Mouse (Mus musculus) forebrain, postnatal 0 days (tissue): ENCODE measurements at regions not wholly inside any gene's neighbourhood (a gene's known extent, or its start where the extent isn't known, plus 50 kb on each side); places are given as distances from the start of the nearest gene placed in this dataset.
A peak's percentile ranks its signal among the peaks of the same experiment; 100 is the strongest.

Source experiments
- ATAC-seq: fragments of 200-750 bp; cut with Nextera tagmentation; 2 replicates; pipeline ENCODE4 v1.8.0; 2017; ENCODE audit warnings: mild to moderate bottlenecking, moderate library complexity
- DNase-seq: peaks from one replicate; pipeline ENCODE4 v3.0.0-alpha.2; 2015
- H3K27ac ChIP-seq: fragments of 300-500 bp; sonication (generic); 2 replicates; pipeline ENCODE4 v1.5.1; 2014; ENCODE audit warnings: low read depth, mild to moderate bottlenecking, antibody characterized with exemption, low read length, moderate library complexity, mixed read lengths
- H3K27me3 ChIP-seq: fragments of 300-500 bp; sonication (generic); 2 replicates; pipeline ENCODE4 v1.6.1; 2014; ENCODE audit warnings: mild to moderate bottlenecking, low read length, mixed read lengths; ENCODE audit not compliant: insufficient read depth
- H3K36me3 ChIP-seq: fragments of 300-500 bp; sonication (generic); 2 replicates; pipeline ENCODE4 v1.6.1; 2014; ENCODE audit warnings: mild to moderate bottlenecking, moderate library complexity; ENCODE audit not compliant: insufficient read depth
- H3K4me1 ChIP-seq: fragments of 300-500 bp; sonication (generic); 2 replicates; pipeline ENCODE4 v1.6.1; 2014; ENCODE audit warnings: antibody characterized with exemption; ENCODE audit not compliant: insufficient read depth
- H3K4me2 ChIP-seq: fragments of 300-500 bp; sonication (generic); 2 replicates; pipeline ENCODE4 v1.6.1; 2014; ENCODE audit warnings: low read depth, mild to moderate bottlenecking, moderate library complexity
- H3K4me3 ChIP-seq: fragments of 300-500 bp; sonication (generic); 2 replicates; pipeline ENCODE4 v1.5.1; 2014; ENCODE audit warnings: low read depth, low read length, mixed read lengths
- H3K9ac ChIP-seq: fragments of 300-500 bp; sonication (generic); 2 replicates; pipeline ENCODE4 v1.6.1; 2014; ENCODE audit warnings: mild to moderate bottlenecking
- H3K9me3 ChIP-seq: fragments of 300-500 bp; sonication (generic); 2 replicates; pipeline ENCODE4 v1.6.1; 2016; ENCODE audit warnings: low read length
- CTCF ChIP-seq: sonication (generic); IDR thresholded peaks from 2 replicates; pipeline ENCODE4 v1.5.1; 2016; ENCODE audit warnings: antibody characterized with exemption, control low read depth, low read depth
- WGBS: fragments of 180-500 bp; shearing (Covaris S2); extraction: QIAGEN DNeasy Blood & Tissue Kit; methylation state at CpG from one replicate; pipeline ENCODE4 v1.1.7; 2014; 5-methylcytosine and 5-hydroxymethylcytosine counted together

DNA sequence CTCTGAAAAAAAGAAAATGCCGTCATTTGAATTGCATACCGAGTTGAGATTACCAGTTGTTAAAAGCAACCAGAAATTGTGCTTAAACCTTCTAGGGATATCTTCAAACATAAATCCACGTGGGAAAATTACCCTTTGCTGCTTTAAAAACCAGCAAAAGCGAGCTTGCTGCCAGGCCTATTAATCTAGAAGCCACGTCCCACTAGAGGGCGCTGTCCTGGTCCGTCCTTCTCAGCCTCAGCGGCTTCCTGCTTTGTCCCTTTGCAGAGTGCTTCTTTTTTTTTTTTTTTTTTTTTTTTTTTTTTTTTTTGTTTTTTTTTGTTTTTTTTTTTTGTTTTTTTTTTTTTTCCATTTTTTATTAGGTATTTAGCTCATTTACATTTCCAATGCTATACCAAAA, 173.9 kb downstream of the Cand1 start:
- Histone ChIP-seq H3K4me2 (no peak overlapping the region), H3K4me1 (no peaks in the 10 kb centered on the region), H3K9me3 (no peaks in the 10 kb centered on the region), H3K27me3 (no peaks in the 10 kb centered on the region), H3K36me3 (no peaks in the 10 kb centered on the region), H3K27ac (no peak overlapping the region), H3K4me3 (no peak overlapping the region), H3K9ac (no peak overlapping the region)
- peak; percentile 70 for TF ChIP-seq CTCF
- ATAC-seq (peak; percentile 71; the same call in 1 of the 2 replicates), DNase-seq (peak; percentile 92)
- WGBS: 15% methylated on average over 8 of the region's 8 CpGs

DNA sequence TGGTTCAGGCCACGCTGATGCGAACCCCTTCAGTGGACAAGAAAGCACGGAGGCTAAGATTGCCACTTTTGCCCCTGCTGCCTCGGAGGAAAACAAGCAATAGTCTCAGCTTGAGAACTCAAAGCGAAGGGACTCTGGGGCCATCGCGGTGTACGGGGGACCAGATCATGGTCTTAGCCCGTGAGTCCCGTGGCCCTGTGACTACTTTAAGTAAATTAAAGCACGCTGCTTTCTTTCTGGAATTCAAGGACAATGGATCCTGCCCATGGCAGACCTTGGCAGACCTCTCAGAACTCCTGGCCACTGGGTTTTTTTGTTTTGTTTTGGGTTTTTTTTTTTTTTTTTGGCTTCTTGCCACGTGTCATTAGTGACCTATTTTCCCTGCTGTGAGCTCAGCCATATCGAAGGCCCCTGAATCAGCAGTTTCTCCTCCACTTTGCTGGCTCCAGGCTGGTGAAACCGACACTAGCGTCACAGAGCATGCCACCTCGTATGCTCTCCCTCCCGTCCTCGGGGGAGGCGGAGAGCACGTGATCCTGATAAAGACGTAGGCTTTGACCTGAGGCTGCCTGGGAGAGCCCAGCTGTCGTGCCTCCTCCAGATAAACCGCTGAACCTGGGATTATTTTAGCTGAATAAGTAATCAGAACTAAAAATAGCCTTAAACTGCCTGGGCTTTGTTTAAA, 174.6 kb downstream of the Cand1 start:
- no peak overlapping the region for H3K27ac ChIP-seq
- WGBS: 23% methylated on average over 23 of the region's 23 CpGs
- no peaks in the 10 kb centered on the region for H3K9me3 ChIP-seq
- no peaks in the 10 kb centered on the region for H3K4me1 ChIP-seq
- peak overlapping the region; percentile 14; the same call in 1 of the 2 replicates for H3K9ac ChIP-seq
- peak overlapping the region; percentile 35 for H3K4me2 ChIP-seq
- no peak for TF ChIP-seq CTCF
- H3K36me3 ChIP-seq: no peaks in the 10 kb centered on the region
- peak; percentile 83 for ATAC-seq
- H3K4me3 ChIP-seq: peak overlapping the region; percentile 4
- peak; percentile 69 for DNase-seq
- no peaks in the 10 kb centered on the region for H3K27me3 ChIP-seq

DNA sequence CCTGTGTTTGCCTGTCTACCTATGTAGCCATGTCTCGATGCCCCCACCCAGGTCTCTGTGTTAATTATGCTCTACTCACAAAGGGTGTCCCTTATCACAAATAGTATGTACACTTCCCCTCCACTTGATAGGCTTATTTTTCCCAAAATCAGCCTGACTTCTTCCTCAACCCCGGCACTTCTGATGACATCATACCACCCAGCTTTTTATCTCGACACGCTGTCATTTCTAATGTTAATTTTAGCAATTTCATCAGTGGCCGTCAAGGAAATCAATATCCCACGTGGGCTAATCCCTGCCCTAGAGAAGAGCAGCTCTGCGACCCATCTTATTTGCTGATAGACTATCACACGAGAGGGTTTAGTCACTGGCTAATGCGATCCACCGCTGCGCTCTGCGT, 175.6 kb downstream of the Cand1 start:
- WGBS: 90% methylated on average over 12 of the region's 12 CpGs
- DNase-seq: no peak
- no peak for ATAC-seq
- no peaks in the 10 kb centered on the region for H3K4me1 ChIP-seq
- H3K9me3 ChIP-seq: no peaks in the 10 kb centered on the region
- H3K4me2 ChIP-seq: no peak overlapping the region
- no peak overlapping the region for H3K4me3 ChIP-seq
- H3K27ac ChIP-seq: no peak overlapping the region
- no peak overlapping the region for H3K9ac ChIP-seq
- no peaks in the 10 kb centered on the region for H3K36me3 ChIP-seq
- no peak for TF ChIP-seq CTCF
- no peaks in the 10 kb centered on the region for H3K27me3 ChIP-seq

DNA sequence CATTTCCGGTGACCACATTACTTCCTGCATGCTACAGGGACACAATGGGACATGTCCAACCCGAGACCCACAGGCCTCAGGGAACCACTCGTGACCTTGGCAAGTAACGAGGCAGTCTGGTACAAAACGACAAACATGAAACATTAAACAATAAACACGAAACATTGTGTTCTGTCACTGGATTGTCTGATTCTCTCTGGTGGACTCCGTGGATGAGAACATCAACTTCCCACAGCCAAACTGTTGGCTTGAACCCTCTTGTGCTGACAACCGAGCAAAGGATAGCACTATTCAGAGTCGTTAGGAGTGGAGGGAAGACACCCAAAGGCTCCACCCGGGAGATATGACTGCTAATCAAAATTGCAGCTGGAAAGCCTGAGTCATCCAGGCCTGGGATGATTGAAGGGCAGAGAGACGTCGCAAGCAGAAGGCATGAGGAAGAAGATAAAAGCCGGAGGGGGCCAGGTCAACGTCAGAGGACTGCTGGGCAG, 176.6 kb downstream of the Cand1 start:
- no peak overlapping the region for H3K9ac ChIP-seq
- no peak for TF ChIP-seq CTCF
- ATAC-seq: no peak
- no peak overlapping the region for H3K27ac ChIP-seq
- no peak overlapping the region for H3K4me2 ChIP-seq
- no peaks in the 10 kb centered on the region for H3K4me1 ChIP-seq
- no peaks in the 10 kb centered on the region for H3K27me3 ChIP-seq
- 85% methylated on average over 14 of the region's 14 CpGs for WGBS
- no peaks in the 10 kb centered on the region for H3K9me3 ChIP-seq
- DNase-seq: no peak
- H3K36me3 ChIP-seq: no peaks in the 10 kb centered on the region
- H3K4me3 ChIP-seq: no peak overlapping the region

DNA sequence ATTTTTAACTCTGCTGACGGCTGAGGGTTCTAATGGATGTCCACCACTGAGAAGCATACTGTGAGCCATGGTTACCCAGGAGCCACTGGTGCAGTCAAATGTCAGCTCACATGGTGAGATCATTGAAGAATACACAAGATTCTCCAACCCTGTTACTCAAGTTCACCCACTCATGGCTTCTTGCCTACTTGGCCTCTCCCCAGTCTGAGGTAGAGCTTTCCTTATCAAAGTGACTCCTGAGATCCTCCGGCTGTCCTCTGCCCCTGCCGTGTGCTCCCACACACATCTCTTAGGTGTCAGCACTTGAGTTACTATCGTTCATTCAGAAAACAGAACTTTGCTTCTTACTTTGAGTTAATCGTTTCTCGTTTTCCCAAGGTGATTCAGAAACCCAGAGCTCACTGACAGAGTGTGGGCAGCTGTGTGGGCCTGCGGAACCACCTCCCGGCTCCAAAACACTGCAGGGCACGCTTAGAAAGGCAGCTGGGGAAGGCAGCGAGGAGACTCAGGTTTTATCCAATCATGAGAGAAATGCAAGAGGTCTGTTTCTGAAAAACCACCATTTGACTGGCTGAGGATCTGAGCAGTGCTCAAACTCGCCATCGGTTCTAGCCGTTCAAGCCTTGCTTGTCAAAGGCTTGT, 177.8 kb downstream of the Cand1 start:
- no peaks in the 10 kb centered on the region for H3K4me1 ChIP-seq
- DNase-seq: no peak
- WGBS: 90% methylated on average over 13 of the region's 13 CpGs

DNA sequence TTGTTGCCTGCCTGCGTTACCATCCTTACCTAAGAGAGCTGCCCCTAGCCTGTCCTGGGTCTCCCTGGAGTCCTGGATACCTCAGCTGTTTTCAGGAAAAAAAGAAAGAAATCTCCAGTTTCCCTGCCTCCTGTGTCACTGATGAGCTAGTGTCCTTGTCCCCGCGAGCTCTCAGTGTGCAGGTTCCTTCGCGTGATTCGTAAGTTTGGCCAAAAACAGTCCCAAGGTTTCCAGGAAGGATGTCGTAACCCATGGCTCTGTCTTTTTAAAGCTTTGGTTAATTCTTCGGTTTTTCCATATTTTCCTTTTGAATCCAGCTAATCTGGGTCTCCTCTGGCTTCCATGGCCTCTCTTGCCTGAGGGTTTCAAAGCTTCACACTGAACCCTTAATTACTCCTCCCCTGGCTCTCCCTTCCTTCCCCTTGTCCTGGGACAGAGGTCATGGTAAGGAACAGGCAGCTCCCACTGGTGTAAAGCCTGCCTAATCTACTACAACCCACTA, 178.5 kb downstream of the Cand1 start:
- Histone ChIP-seq H3K4me3 (no peak overlapping the region), H3K9me3 (no peaks in the 10 kb centered on the region), H3K27ac (no peak overlapping the region), H3K27me3 (no peaks in the 10 kb centered on the region), H3K4me1 (no peaks in the 10 kb centered on the region), H3K9ac (no peak overlapping the region), H3K36me3 (no peaks in the 10 kb centered on the region), H3K4me2 (no peak overlapping the region)
- WGBS: 92% methylated on average over 8 of the region's 8 CpGs
- no peak for DNase-seq
- no peak for ATAC-seq
- no peak for TF ChIP-seq CTCF

More for the DNA sequence above, 177.8 kb downstream of the Cand1 start:
- ATAC-seq: no peak
- H3K36me3 ChIP-seq: no peaks in the 10 kb centered on the region
- no peak for TF ChIP-seq CTCF
- H3K4me2 ChIP-seq: no peak overlapping the region
- no peak overlapping the region for H3K4me3 ChIP-seq
- no peak overlapping the region for H3K27ac ChIP-seq
- H3K9me3 ChIP-seq: no peaks in the 10 kb centered on the region
- H3K9ac ChIP-seq: no peak overlapping the region
- no peaks in the 10 kb centered on the region for H3K27me3 ChIP-seq

DNA sequence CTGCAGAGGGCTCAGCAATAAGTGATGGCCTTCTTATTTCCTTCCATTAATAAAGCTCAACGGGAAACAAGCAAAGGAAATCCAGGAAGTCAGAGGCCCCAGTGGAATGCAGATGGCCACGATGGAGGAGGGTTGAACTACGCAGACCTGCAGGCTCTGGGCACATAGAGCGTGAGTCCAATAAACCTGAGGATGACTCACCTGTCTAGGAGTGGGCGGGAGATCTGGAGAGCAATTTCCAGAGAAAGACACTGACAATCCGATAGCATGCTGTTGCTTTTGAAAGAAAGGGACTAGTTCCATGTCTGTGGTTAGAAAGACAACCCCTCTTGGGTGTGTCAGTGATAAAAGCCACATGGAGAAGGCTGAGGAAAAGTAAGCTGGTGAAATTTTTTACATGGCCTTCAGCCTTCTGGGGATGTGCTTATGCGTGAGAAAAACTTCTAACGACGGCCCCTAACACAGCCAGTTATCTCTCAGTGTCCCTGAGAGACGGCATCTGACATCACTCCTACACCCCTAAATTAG, 181.3 kb downstream of the Cand1 start:
- no peak overlapping the region for H3K4me3 ChIP-seq
- H3K27me3 ChIP-seq: no peaks in the 10 kb centered on the region
- H3K9me3 ChIP-seq: no peaks in the 10 kb centered on the region
- no peak overlapping the region for H3K27ac ChIP-seq
- 92% methylated on average over 10 of the region's 10 CpGs for WGBS
- no peak overlapping the region for H3K4me2 ChIP-seq
- no peak overlapping the region for H3K9ac ChIP-seq
- ATAC-seq: no peak
- TF ChIP-seq CTCF: no peak
- H3K4me1 ChIP-seq: peaks cover 5% of the 10 kb centered on the region; the same call in 1 of the 2 replicates
- no peak for DNase-seq
- H3K36me3 ChIP-seq: no peaks in the 10 kb centered on the region
